Mouse (Mus musculus): ENCODE measurements around the gene Slc17a2.
"Not testable (repeated sequence)": the region's sequence is repeated elsewhere in the genome, so short reads cannot be mapped to it uniquely, and the experiment has no call there.

The Slc17a2 gene

GRCm38 (mm10) chr13:23806422-23807052 is at the start of gene Slc17a2:
Gene Slc17a2, plus strand, starts transcription at chr13:23806993.
- DNase-seq (ENCODE audit: extremely low read depth, low read depth, low spot score) = no peak

- DNase-seq (ENCODE audit: extremely low read depth, low read depth, low spot score) = no peak
Measured at GRCm38 (mm10) chr13:23757211-23757773, 49.5 kb upstream of the Slc17a2 start.

GRCm38 (mm10) chr13:23757921-23758320 is 48.9 kb upstream of the Slc17a2 start:
- no peak for DNase-seq (ENCODE audit: extremely low read depth, low read depth, low spot score)

- DNase-seq (ENCODE audit: extremely low read depth, low read depth, low spot score) = no peak
Measured at GRCm38 (mm10) chr13:23759251-23759771, 47.5 kb upstream of the Slc17a2 start.

- no peak for DNase-seq (ENCODE audit: extremely low read depth, low read depth, low spot score)
Measured at GRCm38 (mm10) chr13:23759916-23760239, 46.9 kb upstream of the Slc17a2 start.

- DNase-seq (ENCODE audit: extremely low read depth, low read depth, low spot score) = no peak
Measured at GRCm38 (mm10) chr13:23760240-23760971, 46.4 kb upstream of the Slc17a2 start.

- DNase-seq (ENCODE audit: extremely low read depth, low read depth, low spot score) = no peak
Measured at GRCm38 (mm10) chr13:23760972-23761864, 45.6 kb upstream of the Slc17a2 start, which contains the start of gene Hist1h4a. Gene Hist1h4a, minus strand, starts transcription at chr13:23761230.

- DNase-seq (ENCODE audit: extremely low read depth, low read depth, low spot score) = not testable (repeated sequence)
Measured at GRCm38 (mm10) chr13:23761871-23762821, 44.6 kb upstream of the Slc17a2 start, which contains the start of gene Hist1h3a. Gene Hist1h3a, minus strand, starts transcription at chr13:23762386.

GRCm38 (mm10) chr13:23763242-23763585 is 43.6 kb upstream of the Slc17a2 start:
- DNase-seq (ENCODE audit: extremely low read depth, low read depth, low spot score) = no peak

- DNase-seq (ENCODE audit: extremely low read depth, low read depth, low spot score) = no peak
Measured at GRCm38 (mm10) chr13:23763586-23764323, 43.0 kb upstream of the Slc17a2 start, which contains the start of gene Hist1h1a. Gene Hist1h1a, plus strand, starts transcription at chr13:23763666.

- DNase-seq (ENCODE audit: extremely low read depth, low read depth, low spot score) = no peak
Measured at GRCm38 (mm10) chr13:23764324-23765171, 42.2 kb upstream of the Slc17a2 start.

GRCm38 (mm10) chr13:23765172-23765513 is 41.6 kb upstream of the Slc17a2 start:
- no peak for DNase-seq (ENCODE audit: extremely low read depth, low read depth, low spot score)

- DNase-seq (ENCODE audit: extremely low read depth, low read depth, low spot score) = no peak
Measured at GRCm38 (mm10) chr13:23766772-23767171, 40.0 kb upstream of the Slc17a2 start.

GRCm38 (mm10) chr13:23768834-23769397 is 37.9 kb upstream of the Slc17a2 start:
- no peak for DNase-seq (ENCODE audit: extremely low read depth, low read depth, low spot score)

GRCm38 (mm10) chr13:23769613-23770012 is 37.2 kb upstream of the Slc17a2 start, which contains the start of gene Trim38:
Gene Trim38, plus strand, starts transcription at chr13:23769913.
- not testable (repeated sequence) for DNase-seq (ENCODE audit: extremely low read depth, low read depth, low spot score)

GRCm38 (mm10) chr13:23772561-23773313 is 34.1 kb upstream of the Slc17a2 start:
- DNase-seq (ENCODE audit: extremely low read depth, low read depth, low spot score) = no peak

GRCm38 (mm10) chr13:23778339-23778738 is 28.5 kb upstream of the Slc17a2 start:
- no peak for DNase-seq (ENCODE audit: extremely low read depth, low read depth, low spot score)

All from fat pad, adult 2 months (tissue).